Mouse (Mus musculus): Measurements from ENCODE around the gene Arhgef11. TPM values are rescaled to one million over a fixed set of nuclear protein-coding genes. Genes with fewer than 3 reads are reported as not detected.

The Arhgef11 gene
- polyA plus RNA-seq, 1 experiment: 53.8 TPM

DNA sequence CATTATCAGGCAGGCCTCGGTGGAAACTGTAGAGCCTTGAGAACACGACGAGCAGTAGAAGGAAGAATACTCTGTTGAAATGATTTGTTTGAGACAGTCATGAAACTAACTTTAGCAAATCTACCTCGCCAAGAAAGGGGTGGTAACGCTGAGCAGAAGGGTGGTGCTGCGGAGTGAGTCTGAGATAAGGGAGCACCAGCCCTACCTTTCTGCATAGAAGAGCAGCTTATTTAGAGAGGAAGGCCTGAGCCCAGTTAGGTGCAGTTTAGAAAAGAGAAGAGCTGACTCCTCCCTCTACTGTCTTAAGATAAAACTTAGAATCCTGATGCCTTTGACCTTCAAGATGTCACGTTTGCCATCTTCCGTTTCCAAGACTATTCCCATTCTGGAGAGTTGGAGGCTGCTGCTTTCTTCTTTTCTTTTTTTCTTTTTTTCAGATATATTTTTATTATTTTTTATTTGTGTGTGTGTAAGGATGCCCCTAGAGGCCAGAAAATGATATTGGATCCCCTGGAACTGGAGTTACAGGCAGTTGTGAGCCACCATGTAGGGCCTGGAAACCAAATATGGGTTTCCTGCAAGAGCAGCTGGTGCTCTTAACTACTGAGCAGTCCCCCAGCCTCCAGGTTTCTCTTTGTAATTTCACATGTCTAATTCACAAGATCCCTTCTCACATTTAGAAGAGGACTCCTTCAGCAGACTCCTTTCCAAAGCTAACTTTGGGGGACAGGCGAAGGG lies 42.5 kb downstream of the Arhgef11 start:
- H3K4me3 ChIP-seq (replicated peaks; ENCODE audit: extremely low read depth, low read depth, low read length): no peak overlapping the region
- no peak for DNase-seq
- WGBS: 82% methylated on average over 9 of the region's 9 CpGs
- H3K4me1 ChIP-seq (ENCODE audit: control insufficient read depth, insufficient read depth, low read length): peaks cover 8% of the 10 kb centered on the region; the same call in 1 of the 2 replicates
- TF ChIP-seq CTCF (IDR thresholded peaks at IDR 0.05; ENCODE audit: insufficient read depth, low read length) (no peak), POLR2A (IDR thresholded peaks at IDR 0.05; ENCODE audit: borderline replicate concordance, extremely low read depth, low read depth, low read length) (no peak)

DNA sequence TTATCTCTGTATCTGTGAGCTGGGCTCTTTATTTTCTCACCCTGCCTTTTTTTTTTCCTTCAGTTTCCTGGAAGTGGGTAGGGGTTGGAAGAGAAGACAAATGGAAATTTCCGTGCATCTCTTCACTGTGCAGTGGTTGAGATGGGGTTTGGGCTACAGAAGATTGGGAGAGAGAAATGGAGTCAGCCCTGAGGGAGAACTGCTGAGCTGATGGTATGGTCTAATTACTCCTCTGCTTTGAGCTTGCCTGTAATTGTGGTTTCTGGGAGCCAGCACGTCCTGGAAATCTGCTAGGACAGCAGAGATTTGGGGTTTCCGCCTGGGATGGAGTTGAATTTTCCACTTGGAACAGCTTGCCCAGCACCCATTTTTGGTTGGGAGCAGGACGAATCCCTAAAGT lies 43.1 kb downstream of the Arhgef11 start:
- Histone ChIP-seq H3K4me1 (ENCODE audit: control insufficient read depth, insufficient read depth, low read length) (peaks cover 2% of the 10 kb centered on the region; the same call in 1 of the 2 replicates), H3K4me3 (replicated peaks; ENCODE audit: extremely low read depth, low read depth, low read length) (no peak overlapping the region)
- TF ChIP-seq POLR2A (IDR thresholded peaks at IDR 0.05; ENCODE audit: borderline replicate concordance, extremely low read depth, low read depth, low read length) (no peak), CTCF (IDR thresholded peaks at IDR 0.05; ENCODE audit: insufficient read depth, low read length) (no peak)
- DNase-seq: no peak
- whole genome bisulfite sequencing: 84% methylated on average over 4 of the region's 4 CpGs

DNA sequence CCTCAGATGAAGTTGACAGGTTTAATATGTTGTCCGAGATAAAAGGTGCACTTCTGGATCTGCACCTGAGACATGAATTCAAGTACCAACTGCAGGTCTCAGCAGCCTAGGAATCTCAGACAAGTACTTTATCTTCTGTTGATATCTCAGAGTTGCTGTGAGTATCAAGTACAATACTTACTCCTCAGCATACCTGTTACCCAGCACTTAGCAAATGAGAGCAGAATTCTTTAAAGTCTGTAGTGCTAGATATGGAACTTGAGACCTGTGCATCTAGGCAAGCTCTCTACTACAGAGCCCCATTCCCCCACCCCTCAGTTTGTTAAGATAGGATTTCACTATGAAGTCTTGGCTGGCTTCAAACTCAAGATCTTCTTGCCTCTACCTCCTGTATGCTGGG lies 43.9 kb downstream of the Arhgef11 start:
- WGBS: 71% methylated on average over 1 of the region's 1 CpGs
- TF ChIP-seq CTCF (IDR thresholded peaks at IDR 0.05; ENCODE audit: insufficient read depth, low read length) (no peak), POLR2A (IDR thresholded peaks at IDR 0.05; ENCODE audit: borderline replicate concordance, extremely low read depth, low read depth, low read length) (no peak)
- H3K4me1 ChIP-seq (ENCODE audit: control insufficient read depth, insufficient read depth, low read length): peaks cover 2% of the 10 kb centered on the region; the same call in 1 of the 2 replicates

DNA sequence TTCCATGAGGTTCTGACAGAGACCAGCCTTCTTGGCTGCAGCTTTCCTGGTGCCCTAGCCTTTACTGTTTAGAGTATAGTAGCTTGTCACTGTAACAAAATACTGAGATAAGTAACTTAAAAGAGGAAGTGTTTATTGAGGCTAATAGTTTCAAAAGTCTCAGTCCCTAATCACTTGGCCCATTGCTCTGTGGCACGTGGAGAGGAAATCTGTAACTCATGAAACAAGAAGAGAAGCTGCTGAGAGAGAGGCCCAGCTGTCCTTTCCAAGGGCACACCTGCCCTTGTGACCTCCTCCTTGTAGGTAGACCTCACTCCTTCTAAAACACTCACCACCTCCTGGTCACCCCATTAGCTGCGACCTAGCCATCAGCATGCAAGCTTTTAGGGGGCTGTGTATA lies 101.2 kb downstream of the Arhgef11 start:
- no peaks in the 10 kb centered on the region for H3K4me1 ChIP-seq (ENCODE audit: control insufficient read depth, insufficient read depth, low read length)
- TF ChIP-seq POLR2A (IDR thresholded peaks at IDR 0.05; ENCODE audit: borderline replicate concordance, extremely low read depth, low read depth, low read length): no peak
- no peak for TF ChIP-seq CTCF (IDR thresholded peaks at IDR 0.05; ENCODE audit: insufficient read depth, low read length)
- WGBS: 54% methylated on average over 2 of the region's 2 CpGs
- no peak overlapping the region for H3K4me3 ChIP-seq (replicated peaks; ENCODE audit: extremely low read depth, low read depth, low read length)
- DNase-seq: no peak

More for the DNA sequence above, 43.9 kb downstream of the Arhgef11 start:
- DNase-seq: no peak
- H3K4me3 ChIP-seq (replicated peaks; ENCODE audit: extremely low read depth, low read depth, low read length): no peak overlapping the region

DNA sequence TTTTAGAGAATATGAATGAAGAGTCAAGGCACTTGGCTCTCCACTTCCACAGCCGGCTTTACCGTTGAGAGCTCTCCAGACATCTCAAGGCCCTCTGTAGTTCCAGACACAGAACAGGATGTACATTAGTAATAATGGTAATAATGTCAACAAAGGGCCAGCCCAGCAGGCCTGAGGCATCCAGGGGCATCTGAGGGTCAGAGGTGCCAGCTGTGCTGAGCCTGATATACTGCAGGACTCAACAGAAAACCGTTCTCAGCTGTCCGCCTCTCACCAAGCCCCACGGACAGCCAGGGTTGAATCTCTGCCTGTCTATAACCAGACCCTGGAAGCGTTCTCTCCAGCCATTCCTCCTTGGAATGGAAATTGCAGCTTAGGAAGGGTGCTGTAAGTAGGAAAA lies 107.2 kb downstream of the Arhgef11 start:
- no peak overlapping the region for H3K4me3 ChIP-seq (replicated peaks; ENCODE audit: extremely low read depth, low read depth, low read length)
- WGBS: 55% methylated on average over 6 of the region's 6 CpGs
- no peak for DNase-seq
- TF ChIP-seq CTCF (IDR thresholded peaks at IDR 0.05; ENCODE audit: insufficient read depth, low read length) (no peak), POLR2A (IDR thresholded peaks at IDR 0.05; ENCODE audit: borderline replicate concordance, extremely low read depth, low read depth, low read length) (no peak)
- H3K4me1 ChIP-seq (ENCODE audit: control insufficient read depth, insufficient read depth, low read length): no peaks in the 10 kb centered on the region

DNA sequence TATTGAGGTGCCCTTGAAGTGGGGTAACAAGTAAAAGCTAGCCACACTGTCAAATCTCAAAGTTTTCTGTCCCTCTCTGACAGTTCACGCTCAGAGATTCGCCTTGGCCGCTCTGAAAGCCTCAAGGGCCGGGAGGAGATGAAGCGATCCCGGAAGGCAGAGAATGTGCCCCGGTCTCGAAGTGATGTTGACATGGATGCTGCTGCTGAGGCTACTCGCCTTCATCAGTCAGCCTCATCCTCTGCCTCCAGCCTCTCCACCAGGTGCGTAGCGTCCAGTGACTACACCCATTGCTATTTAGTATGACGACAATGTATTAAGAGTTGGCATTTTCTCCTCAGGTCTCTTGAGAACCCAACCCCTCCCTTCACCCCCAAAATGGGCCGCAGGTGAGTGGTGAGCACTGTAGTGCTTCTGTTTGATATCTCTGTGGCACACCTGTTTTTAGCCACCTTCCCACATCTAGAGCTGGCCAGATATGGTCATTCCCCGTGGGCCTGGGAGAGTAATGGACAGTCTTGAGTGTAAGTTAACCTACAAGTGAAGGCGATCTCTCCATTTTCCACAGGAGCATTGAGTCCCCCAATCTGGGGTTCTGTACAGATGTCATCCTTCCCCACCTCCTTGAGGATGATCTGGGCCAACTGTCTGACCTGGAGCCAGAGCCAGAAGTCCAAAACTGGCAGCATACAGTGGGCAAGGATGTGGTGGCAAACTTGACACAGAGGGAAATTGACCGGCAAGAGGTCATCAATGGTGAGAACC lies 108.2 kb downstream of the Arhgef11 start:
- TF ChIP-seq CTCF (IDR thresholded peaks at IDR 0.05; ENCODE audit: insufficient read depth, low read length): no peak
- TF ChIP-seq POLR2A (IDR thresholded peaks at IDR 0.05; ENCODE audit: borderline replicate concordance, extremely low read depth, low read depth, low read length): no peak
- no peak overlapping the region for H3K4me3 ChIP-seq (replicated peaks; ENCODE audit: extremely low read depth, low read depth, low read length)
- DNase-seq: no peak
- WGBS: 97% methylated on average over 16 of the region's 16 CpGs
- H3K4me1 ChIP-seq (ENCODE audit: control insufficient read depth, insufficient read depth, low read length): no peaks in the 10 kb centered on the region

DNA sequence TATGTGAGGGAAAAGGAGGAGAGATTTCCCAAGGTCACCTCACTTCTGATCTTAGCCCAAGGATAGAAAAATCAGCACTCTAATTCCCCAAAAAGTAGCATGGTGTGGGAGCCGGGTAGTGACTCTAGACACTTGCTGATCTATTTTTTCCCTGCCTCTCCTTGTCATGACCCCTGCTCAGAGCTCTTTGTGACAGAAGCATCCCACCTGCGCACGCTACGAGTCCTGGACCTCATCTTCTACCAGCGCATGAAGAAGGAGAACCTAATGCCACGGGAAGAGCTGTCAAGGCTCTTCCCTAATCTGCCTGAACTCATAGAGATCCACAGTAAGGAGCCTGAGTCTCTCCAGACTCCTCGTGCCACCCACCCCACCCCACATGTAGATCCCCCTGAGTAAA lies 108.8 kb downstream of the Arhgef11 start:
- no peak for TF ChIP-seq POLR2A (IDR thresholded peaks at IDR 0.05; ENCODE audit: borderline replicate concordance, extremely low read depth, low read depth, low read length)
- TF ChIP-seq CTCF (IDR thresholded peaks at IDR 0.05; ENCODE audit: insufficient read depth, low read length): no peak
- 98% methylated on average over 7 of the region's 7 CpGs for WGBS
- no peak for DNase-seq
- H3K4me3 ChIP-seq (replicated peaks; ENCODE audit: extremely low read depth, low read depth, low read length): no peak overlapping the region
- H3K4me1 ChIP-seq (ENCODE audit: control insufficient read depth, insufficient read depth, low read length): no peaks in the 10 kb centered on the region

DNA sequence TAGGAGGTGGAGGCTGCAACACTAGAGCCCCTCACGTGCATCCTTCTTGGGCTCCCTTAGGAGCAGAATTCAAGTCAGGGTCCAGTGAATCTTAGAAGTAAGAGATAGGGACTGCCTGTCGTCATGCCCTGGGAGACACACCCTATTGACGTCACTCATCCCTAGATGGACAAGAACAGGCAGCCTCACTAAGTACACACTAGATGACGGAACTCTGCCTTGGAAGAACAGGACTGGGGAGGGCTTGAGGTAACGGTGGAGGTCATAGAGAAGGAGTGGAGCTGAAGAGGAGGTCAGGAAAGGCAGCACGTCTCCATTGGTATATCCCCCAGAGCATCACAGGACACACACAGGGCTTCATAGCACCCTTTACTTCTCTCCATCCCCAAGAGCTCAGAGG lies 111.3 kb downstream of the Arhgef11 start:
- Histone ChIP-seq H3K4me3 (replicated peaks; ENCODE audit: extremely low read depth, low read depth, low read length) (no peak overlapping the region), H3K4me1 (ENCODE audit: control insufficient read depth, insufficient read depth, low read length) (no peaks in the 10 kb centered on the region)
- DNase-seq: no peak
- no peak for TF ChIP-seq CTCF (IDR thresholded peaks at IDR 0.05; ENCODE audit: insufficient read depth, low read length)
- no peak for TF ChIP-seq POLR2A (IDR thresholded peaks at IDR 0.05; ENCODE audit: borderline replicate concordance, extremely low read depth, low read depth, low read length)
- 78% methylated on average over 6 of the region's 6 CpGs for WGBS

DNA sequence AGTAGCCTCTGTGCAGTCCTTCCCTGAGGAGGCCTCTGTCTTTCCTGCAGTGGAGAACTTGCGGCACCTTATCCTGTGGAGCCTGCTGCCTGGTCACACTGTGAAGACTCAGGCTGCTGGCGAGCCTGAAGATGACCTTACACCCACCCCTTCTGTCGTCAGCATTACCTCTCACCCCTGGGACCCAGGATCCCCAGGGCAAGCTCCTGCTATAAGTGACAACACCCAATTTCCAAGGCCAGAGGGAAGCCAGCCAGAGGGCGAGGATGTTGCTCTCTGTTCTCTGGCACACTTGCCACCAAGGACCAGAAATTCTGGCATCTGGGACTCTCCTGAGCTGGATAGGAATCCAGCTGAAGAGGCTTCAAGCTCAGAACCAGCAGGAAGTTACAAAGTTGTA lies 115.7 kb downstream of the Arhgef11 start:
- no peak overlapping the region for H3K4me3 ChIP-seq (replicated peaks; ENCODE audit: extremely low read depth, low read depth, low read length)
- no peaks in the 10 kb centered on the region for H3K4me1 ChIP-seq (ENCODE audit: control insufficient read depth, insufficient read depth, low read length)
- DNase-seq: no peak
- TF ChIP-seq CTCF (IDR thresholded peaks at IDR 0.05; ENCODE audit: insufficient read depth, low read length): no peak
- TF ChIP-seq POLR2A (IDR thresholded peaks at IDR 0.05; ENCODE audit: borderline replicate concordance, extremely low read depth, low read depth, low read length): no peak
- 72% methylated on average over 4 of the region's 4 CpGs for WGBS
